Mouse (Mus musculus) hindbrain, embryonic 10.5 days (tissue): ENCODE results near the gene Asrgl1. TPM values are rescaled to one million over a fixed set of nuclear protein-coding genes. Genes with fewer than 3 reads are reported as not detected.
A peak's percentile ranks its signal among the peaks of the same experiment; 100 is the strongest.
"Not testable (repeated sequence)": the region's sequence is repeated elsewhere in the genome, so short reads cannot be mapped to it uniquely, and the experiment has no call there.

Experiments
- DNase-seq: peaks from one replicate; pipeline ENCODE4 v3.0.0-alpha.2; 2017; ENCODE audit warnings: low spot score
- H3K27ac ChIP-seq: fragments of 300-500 bp; sonication (generic); 2 replicates; pipeline ENCODE4 v1.5.1; 2016; ENCODE audit warnings: mild to moderate bottlenecking, moderate library complexity
- H3K27me3 ChIP-seq: fragments of 300-500 bp; sonication (generic); 2 replicates; pipeline ENCODE4 v1.6.1; 2016; ENCODE audit warnings: mild to moderate bottlenecking; ENCODE audit not compliant: poor library complexity, insufficient read depth, severe bottlenecking
- H3K36me3 ChIP-seq: fragments of 300-500 bp; sonication (generic); 2 replicates; pipeline ENCODE4 v1.6.1; 2016; ENCODE audit warnings: mild to moderate bottlenecking, moderate library complexity
- H3K4me1 ChIP-seq: fragments of 300-500 bp; sonication (generic); replicated peaks from 2 replicates; pipeline ENCODE4 v1.6.1; 2016; ENCODE audit warnings: mild to moderate bottlenecking
- H3K4me3 ChIP-seq: fragments of 300-500 bp; sonication (generic); 2 replicates; pipeline ENCODE4 v1.5.1; 2016; ENCODE audit warnings: mild to moderate bottlenecking, moderate library complexity
- H3K9me3 ChIP-seq: fragments of 300-500 bp; sonication (generic); 2 replicates; pipeline ENCODE4 v1.6.1; 2016; ENCODE audit warnings: mild to moderate bottlenecking, moderate library complexity
- WGBS: fragments of 180-500 bp; shearing (Covaris S2); methylation state at CpG from one replicate; pipeline ENCODE4 v1.1.7; 2016; 5-methylcytosine and 5-hydroxymethylcytosine counted together
- polyA plus RNA-seq: library from polyadenylated mRNA; unstranded; fragments of >200 nt; fragmentation: Nextera tagmentation; extraction: Ambion mirVana; gene quantifications from 2 replicates; pipeline ENCODE4 v1.2.1, GENCODE M21; 2016

Gene Asrgl1
- polyA plus RNA-seq = 12.9 and 15.3 TPM in 2 replicates

GRCm38 (mm10) chr19:9135512-9136331 lies at the start of gene Asrgl1:
Gene Asrgl1 (minus strand): TSS chr19:9135636.
- peaks cover 22% of the 10 kb centered on the region; the same call in 1 of the 2 replicates for H3K4me1 ChIP-seq
- no peaks in the 10 kb centered on the region for H3K9me3 ChIP-seq
- H3K27me3 ChIP-seq = no peaks in the 10 kb centered on the region
- H3K36me3 ChIP-seq = no peaks in the 10 kb centered on the region
- peak; percentile 90 for DNase-seq
- H3K27ac ChIP-seq = peak within 1 kb of the TSS; percentile 90
- H3K4me3 ChIP-seq = peak within 1 kb of the TSS; percentile 76
- WGBS = 12% methylated on average over 31 of the region's 31 CpGs

GRCm38 (mm10) chr19:9146214-9146613 lies 10.8 kb upstream of the Asrgl1 start:
- H3K27me3 ChIP-seq = no peaks in the 10 kb centered on the region
- no peaks in the 10 kb centered on the region for H3K36me3 ChIP-seq
- 69% methylated on average over 4 of the region's 4 CpGs for WGBS
- H3K4me3 ChIP-seq = no peak overlapping the region
- DNase-seq = no peak
- H3K9me3 ChIP-seq = no peaks in the 10 kb centered on the region
- peaks cover 5% of the 10 kb centered on the region; the same call in 1 of the 2 replicates for H3K4me1 ChIP-seq
- H3K27ac ChIP-seq = no peak overlapping the region

DNA sequence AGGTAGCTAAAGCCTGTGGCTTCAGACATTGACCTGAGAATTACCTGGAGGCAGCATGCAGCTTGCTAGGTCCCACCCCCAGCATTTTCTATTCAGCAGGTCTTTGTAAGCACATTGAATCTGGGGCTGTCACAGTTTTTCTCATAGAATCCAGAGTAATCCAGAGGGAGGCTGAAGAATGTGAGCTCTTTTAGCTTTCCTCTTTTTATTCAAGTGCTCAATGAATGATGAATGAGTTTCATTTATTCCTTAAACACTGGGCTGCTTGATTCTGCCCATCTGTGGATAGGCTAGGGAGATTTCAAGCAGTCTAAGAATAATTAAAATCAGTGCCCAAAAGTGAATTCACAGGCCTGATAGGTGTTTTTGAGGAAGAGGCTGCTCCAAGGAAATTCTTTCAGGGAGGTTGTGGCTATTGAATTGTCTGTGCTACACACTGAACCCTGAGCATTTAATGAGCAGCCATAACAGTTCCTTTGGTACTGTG lies 8.2 kb upstream of the Asrgl1 start:
- Histone ChIP-seq H3K36me3 (no peaks in the 10 kb centered on the region), H3K4me3 (no peak overlapping the region), H3K27me3 (no peaks in the 10 kb centered on the region), H3K9me3 (no peaks in the 10 kb centered on the region), H3K4me1 (peaks cover 5% of the 10 kb centered on the region; the same call in 1 of the 2 replicates), H3K27ac (no peak overlapping the region)
- no peak for DNase-seq

DNA sequence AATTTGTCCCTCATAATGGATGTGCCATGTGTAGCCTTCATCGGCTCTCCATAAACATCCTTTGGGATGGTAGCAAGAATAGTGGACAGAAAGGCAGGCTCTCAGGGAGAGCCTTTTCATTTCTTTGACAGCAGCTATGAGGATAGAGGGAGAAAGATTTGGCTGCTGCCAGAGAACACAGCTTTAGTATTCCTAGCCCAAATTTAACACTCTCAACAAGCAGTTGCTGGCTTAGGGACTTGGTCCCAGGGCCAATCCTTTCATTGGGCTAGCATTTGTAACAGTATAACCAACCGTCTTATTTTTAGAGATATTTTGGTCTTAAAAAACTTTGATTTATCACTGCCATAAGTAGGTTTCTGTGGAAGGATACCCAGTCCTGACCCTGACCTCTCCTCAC lies 7.8 kb upstream of the Asrgl1 start:
- H3K36me3 ChIP-seq = no peaks in the 10 kb centered on the region
- H3K4me1 ChIP-seq = peaks cover 5% of the 10 kb centered on the region; the same call in 1 of the 2 replicates
- DNase-seq = no peak
- 91% methylated on average over 2 of the region's 2 CpGs for WGBS
- H3K27me3 ChIP-seq = no peaks in the 10 kb centered on the region
- H3K27ac ChIP-seq = no peak overlapping the region
- H3K9me3 ChIP-seq = no peaks in the 10 kb centered on the region
- no peak overlapping the region for H3K4me3 ChIP-seq

- not testable (repeated sequence) for H3K27ac ChIP-seq, H3K36me3 ChIP-seq, H3K4me3 ChIP-seq, H3K4me1 ChIP-seq, H3K27me3 ChIP-seq, DNase-seq, H3K9me3 ChIP-seq
- WGBS = 73% methylated on average over 1 of the region's 1 CpGs
Measured at GRCm38 (mm10) chr19:9140361-9140760, 4.9 kb upstream of the Asrgl1 start.

- no peaks in the 10 kb centered on the region for H3K27me3 ChIP-seq
- no peaks in the 10 kb centered on the region for H3K9me3 ChIP-seq
- 90% methylated on average over 1 of the region's 1 CpGs for WGBS
Measured at GRCm38 (mm10) chr19:9137159-9137558, 1.7 kb upstream of the Asrgl1 start.

GRCm38 (mm10) chr19:9134746-9135511 lies 507 bp downstream of the Asrgl1 start:
- H3K4me1 ChIP-seq = peaks cover 22% of the 10 kb centered on the region; the same call in 1 of the 2 replicates
- WGBS = 2% methylated on average over 37 of the region's 37 CpGs
- H3K4me3 ChIP-seq = peak overlapping the region; percentile 76
- no peaks in the 10 kb centered on the region for H3K36me3 ChIP-seq
- H3K27ac ChIP-seq = peak overlapping the region; percentile 90
- no peaks in the 10 kb centered on the region for H3K9me3 ChIP-seq
- no peaks in the 10 kb centered on the region for H3K27me3 ChIP-seq
- DNase-seq = peak; percentile 51

More at GRCm38 (mm10) chr19:9137159-9137558, 1.7 kb upstream of the Asrgl1 start:
- no peak overlapping the region for H3K27ac ChIP-seq
- H3K4me1 ChIP-seq = peaks cover 22% of the 10 kb centered on the region; the same call in 1 of the 2 replicates
- no peak overlapping the region for H3K4me3 ChIP-seq
- no peak for DNase-seq
- no peaks in the 10 kb centered on the region for H3K36me3 ChIP-seq

- 98% methylated on average over 1 of the region's 1 CpGs for WGBS
- Histone ChIP-seq H3K9me3 (no peaks in the 10 kb centered on the region), H3K27ac (no peak overlapping the region), H3K36me3 (peaks cover 16% of the 10 kb centered on the region), H3K4me3 (no peak overlapping the region), H3K27me3 (no peaks in the 10 kb centered on the region), H3K4me1 (peaks cover 22% of the 10 kb centered on the region; the same call in 1 of the 2 replicates)
- DNase-seq = no peak
Measured at GRCm38 (mm10) chr19:9129996-9130395, 5.4 kb downstream of the Asrgl1 start.

- no peaks in the 10 kb centered on the region for H3K27me3 ChIP-seq
- no peaks in the 10 kb centered on the region for H3K9me3 ChIP-seq
- H3K36me3 ChIP-seq = peaks cover 16% of the 10 kb centered on the region
- no peak overlapping the region for H3K27ac ChIP-seq
- H3K4me1 ChIP-seq = peaks cover 10% of the 10 kb centered on the region; the same call in 1 of the 2 replicates
- 90% methylated on average over 4 of the region's 4 CpGs for WGBS
- no peak for DNase-seq
- H3K4me3 ChIP-seq = no peak overlapping the region
Measured at GRCm38 (mm10) chr19:9128499-9129194, 6.8 kb downstream of the Asrgl1 start.

GRCm38 (mm10) chr19:9123986-9124385 lies 11.4 kb downstream of the Asrgl1 start:
- H3K9me3 ChIP-seq, H3K4me3 ChIP-seq, H3K27me3 ChIP-seq, H3K27ac ChIP-seq, DNase-seq, H3K4me1 ChIP-seq: not testable (repeated sequence)
- H3K36me3 ChIP-seq = peaks cover 16% of the 10 kb centered on the region
- WGBS = 90% methylated on average over 2 of the region's 2 CpGs

GRCm38 (mm10) chr19:9122390-9122789 lies 13.0 kb downstream of the Asrgl1 start:
- no peaks in the 10 kb centered on the region for H3K27me3 ChIP-seq
- H3K9me3 ChIP-seq = no peaks in the 10 kb centered on the region
- 100% methylated on average over 1 of the region's 1 CpGs for WGBS
- no peaks in the 10 kb centered on the region for H3K4me1 ChIP-seq
- H3K4me3 ChIP-seq = no peak overlapping the region
- H3K36me3 ChIP-seq = peaks cover 7% of the 10 kb centered on the region; the same call in 1 of the 2 replicates
- no peak overlapping the region for H3K27ac ChIP-seq
- no peak for DNase-seq

GRCm38 (mm10) chr19:9119655-9120425 lies 15.6 kb downstream of the Asrgl1 start:
- no peak overlapping the region for H3K27ac ChIP-seq
- H3K27me3 ChIP-seq = no peaks in the 10 kb centered on the region
- H3K4me3 ChIP-seq = no peak overlapping the region
- H3K4me1 ChIP-seq = no peaks in the 10 kb centered on the region
- 90% methylated on average over 3 of the region's 3 CpGs for WGBS
- no peaks in the 10 kb centered on the region for H3K9me3 ChIP-seq
- H3K36me3 ChIP-seq = peaks cover 9% of the 10 kb centered on the region; the same call in 1 of the 2 replicates
- DNase-seq = no peak
